Mouse (Mus musculus) testis, adult 2 months (tissue): ENCODE measurements around the gene Mrps14.

Experiments used
- CTCF ChIP-seq: fragments of 200-500 bp; IDR thresholded peaks from 2 replicates; pipeline ENCODE4 v1.5.1; 2012; ENCODE audit warnings: low read depth, mild to moderate bottlenecking, inconsistent platforms, low read length, moderate library complexity; ENCODE audit not compliant: control insufficient read depth, insufficient read depth, insufficient replicate concordance
- POLR2A ChIP-seq: fragments of 200-500 bp; IDR thresholded peaks from 2 replicates; pipeline ENCODE4 v1.6.1; 2012; ENCODE audit warnings: low read depth, mild to moderate bottlenecking, inconsistent platforms, low read length, moderate library complexity; ENCODE audit not compliant: control insufficient read depth

DNA sequence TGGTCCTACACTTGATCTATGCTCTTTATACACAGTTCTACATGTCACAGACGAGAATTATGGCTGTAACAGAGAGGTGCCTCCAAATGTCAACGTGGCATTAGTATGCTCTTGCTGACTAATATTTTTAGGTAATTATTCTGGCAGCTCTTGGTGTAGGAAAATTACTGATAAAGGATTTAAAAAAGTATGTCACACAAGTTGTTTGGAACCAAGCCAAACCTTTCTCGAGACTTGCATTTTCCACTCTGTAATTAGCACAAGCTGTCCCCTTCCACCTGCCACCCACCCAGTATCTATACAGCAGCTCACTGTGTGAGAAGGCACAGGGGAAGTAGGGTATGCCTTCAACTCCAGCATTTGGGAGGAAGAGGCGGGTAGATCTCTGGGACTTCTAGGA is 51.8 kb downstream of the Mrps14 start:
- TF ChIP-seq CTCF (no peak), POLR2A (no peak)
